Mouse (Mus musculus): ENCODE results near the gene Csnk2b.

Csnk2b gene

DNA sequence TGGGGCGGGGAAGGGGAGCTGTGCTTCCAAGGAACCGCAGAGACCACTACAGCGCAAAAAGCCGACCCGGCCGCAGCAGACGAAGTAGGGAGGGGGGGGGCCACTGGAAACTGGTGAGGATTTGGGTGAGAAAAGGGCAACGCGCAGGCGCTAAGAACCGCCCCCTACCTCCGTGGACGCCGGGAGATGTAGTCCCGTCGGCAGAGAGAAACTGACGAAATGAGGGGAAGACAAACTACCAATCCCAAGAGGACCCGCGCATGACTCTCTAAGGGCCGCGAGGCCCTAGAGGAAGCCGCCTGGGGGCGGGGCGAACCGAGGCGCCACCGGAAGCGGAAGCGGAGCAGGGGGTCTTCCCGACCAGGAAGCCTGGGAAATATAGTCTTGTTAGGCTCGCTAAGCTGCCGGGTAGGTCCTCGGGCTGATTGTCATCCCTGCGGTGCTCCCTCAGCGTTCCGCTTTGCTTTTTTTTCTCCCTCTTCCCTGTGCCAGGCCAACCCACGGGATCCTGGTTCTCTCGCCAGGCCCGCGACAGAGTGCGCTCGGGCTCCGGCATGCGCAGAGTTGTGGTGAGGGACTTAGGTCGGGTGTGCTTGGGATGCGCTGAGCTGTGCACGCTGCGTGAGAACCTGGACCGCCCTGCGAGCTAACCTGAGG, 582 bp downstream of the Csnk2b start, which contains the start of gene Gpank1:
Gene Gpank1, plus strand, starts transcription at position 313 of the 657 bp plus-strand sequence.
- WGBS: under 1% methylated on average over 50 of the region's 50 CpGs

DNA sequence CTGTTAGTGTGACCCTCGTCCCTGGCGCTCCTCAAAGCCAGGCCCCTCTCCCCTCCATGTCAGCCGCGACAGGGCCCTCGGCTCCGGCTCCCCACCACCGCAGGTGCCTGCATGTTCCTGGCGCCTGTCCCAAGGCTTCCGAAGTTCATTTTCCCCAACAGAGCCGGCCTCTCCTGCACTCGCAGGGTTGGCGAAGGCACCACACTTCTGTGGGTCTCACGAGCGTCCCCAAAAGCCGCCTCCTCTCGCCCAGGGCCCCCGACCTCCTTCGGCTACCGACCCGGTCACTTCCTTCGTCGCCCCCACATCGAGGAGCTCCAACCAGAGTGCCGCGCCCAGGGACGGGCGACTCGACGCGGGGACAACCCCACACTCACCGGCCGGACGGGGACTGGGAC, 1.1 kb downstream of the Csnk2b start:
- under 1% methylated on average over 33 of the region's 33 CpGs for WGBS

DNA sequence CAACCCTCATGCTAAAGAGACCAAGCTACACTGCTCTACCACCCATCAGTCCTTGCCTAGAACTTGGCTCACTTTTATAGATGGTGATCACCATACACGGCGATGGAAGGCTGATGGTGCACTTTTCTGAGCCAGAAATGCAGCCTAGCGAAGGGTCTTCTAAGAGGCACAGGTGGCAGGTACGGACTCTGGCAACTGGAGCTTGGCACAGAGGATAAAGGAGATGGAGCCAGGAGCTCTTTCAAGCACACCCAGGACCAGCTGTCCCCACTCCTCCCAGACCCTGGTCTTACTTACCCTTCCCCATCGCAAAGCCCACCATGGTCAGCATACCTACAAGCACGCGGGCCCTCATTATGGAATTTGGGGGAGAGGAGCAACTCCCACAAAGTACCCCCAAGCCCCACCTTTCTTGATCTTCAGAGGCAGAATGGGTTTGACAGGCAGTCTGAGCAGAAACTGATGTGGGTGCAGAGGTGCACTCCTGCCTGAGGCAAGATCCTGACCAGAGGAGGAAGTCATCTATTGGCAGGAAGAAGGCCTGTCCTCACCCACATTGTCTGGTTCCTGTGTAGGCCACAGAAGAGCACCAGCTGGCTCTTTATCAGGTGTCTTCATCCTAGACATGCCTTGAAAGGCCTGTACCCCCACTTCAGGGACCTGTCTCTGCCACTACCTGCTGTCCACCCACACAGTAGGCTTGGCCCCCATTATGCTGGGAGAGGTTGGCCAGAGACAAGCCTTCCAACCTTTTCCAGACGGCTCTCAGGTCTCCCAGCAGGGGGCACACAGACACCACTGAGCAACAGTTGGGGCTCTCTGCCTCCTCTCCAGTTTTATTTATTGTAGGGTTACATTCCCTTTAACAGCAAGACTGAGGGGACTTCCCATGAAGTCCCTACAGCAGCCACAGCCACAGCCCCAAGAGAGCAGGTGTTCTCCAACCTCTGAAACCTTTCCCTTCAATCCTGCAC, 6.5 kb downstream of the Csnk2b start, which contains the start of gene Ly6g5b:
Gene Ly6g5b, minus strand, starts transcription at position 383 of the 974 bp plus-strand sequence.
- 78% methylated on average over 8 of the region's 8 CpGs for WGBS

DNA sequence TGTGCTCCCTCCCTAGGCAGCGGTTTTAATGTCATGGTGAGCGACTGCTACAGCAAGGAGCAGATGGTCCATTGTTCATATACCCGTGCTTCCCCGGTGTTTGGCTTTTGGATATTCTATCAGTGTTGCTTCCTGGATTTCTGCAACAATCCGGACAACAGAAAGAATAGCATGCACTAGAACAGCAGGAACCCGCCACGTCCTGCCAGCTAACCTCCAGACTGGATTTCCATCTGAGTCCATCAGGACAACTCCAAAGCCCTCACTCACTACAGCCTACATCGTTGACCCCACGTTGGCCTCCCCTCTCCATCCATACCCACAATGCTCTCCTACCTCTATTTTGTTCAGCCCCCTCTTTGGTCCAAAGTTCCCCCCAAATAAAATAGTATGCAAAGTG, 10.1 kb downstream of the Csnk2b start:
- 72% methylated on average over 9 of the region's 9 CpGs for WGBS

DNA sequence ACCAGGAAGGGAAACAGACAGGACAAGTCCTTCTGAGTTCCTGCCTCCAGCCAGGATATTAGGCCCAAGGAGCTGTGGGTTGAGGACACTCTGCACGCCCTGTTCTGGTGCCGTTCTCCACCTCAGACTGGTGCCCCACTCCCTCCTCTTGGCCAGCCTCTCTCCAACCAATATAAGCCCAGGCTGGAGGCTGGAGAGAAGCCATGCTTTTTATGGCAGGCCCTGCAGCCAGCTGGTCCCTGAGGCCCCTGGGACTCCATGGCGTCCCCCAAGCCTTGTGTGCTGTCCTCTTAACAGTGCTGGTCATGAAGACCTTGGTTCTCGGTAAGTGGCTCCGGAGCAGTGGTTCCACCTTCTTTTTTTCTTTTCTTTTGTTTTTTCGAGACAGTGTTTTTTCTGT, 13.8 kb downstream of the Csnk2b start, which contains the start of gene Ly6g5c:
Gene Ly6g5c, plus strand, starts transcription at position 183 of the 400 bp plus-strand sequence.
- WGBS: 76% methylated on average over 6 of the region's 6 CpGs

DNA sequence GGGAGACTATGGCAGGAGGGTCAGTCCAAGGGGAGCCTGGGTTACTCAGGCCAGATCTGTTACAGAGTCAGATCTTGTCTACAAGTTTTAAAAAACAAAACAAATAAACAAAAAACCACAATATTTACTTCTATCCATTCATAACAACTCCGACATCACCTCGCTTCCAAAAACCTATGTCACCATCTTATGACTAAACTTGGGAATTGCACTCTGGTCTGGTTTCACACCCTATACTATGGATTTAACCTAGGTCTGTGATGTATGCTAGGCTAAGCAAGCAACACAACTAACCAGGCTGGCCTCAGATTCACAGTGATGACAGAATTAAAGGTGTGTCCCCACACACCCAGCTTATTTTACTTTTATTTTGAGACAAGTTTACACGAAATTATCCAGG, 15.3 kb downstream of the Csnk2b start:
- 56% methylated on average over 3 of the region's 3 CpGs for WGBS

DNA sequence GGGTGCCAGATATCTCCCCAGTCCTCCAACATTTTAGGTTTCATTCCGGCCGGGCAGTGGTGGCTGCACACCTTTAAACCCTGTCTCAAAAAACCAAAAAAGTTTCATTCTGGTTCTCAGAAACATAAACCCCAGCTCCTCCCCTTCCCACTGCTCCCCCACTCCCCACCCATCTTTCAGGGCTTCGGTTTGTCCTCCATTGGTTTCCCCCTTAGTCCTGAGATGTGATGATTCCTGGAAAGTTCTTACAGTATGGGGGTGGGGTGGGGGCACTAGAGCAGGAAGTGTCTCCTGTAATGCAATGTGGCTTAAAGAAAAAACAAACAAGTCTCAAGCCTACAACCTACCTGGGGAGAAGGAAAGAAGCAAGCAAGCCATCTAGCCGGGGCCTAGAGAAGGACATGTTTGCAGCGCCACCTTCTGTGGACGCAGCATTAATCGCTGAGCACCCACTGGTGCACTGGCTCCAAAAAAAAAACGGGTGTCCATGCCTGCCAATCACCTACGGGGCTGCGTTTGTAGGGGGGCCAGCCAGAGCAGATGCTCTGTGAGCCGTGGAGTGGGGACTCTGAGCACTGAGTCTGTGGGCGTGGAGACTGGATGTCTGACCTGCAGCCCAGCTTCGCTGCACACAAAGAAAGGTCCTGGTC, 16.0 kb downstream of the Csnk2b start:
- WGBS: 29% methylated on average over 13 of the region's 13 CpGs

DNA sequence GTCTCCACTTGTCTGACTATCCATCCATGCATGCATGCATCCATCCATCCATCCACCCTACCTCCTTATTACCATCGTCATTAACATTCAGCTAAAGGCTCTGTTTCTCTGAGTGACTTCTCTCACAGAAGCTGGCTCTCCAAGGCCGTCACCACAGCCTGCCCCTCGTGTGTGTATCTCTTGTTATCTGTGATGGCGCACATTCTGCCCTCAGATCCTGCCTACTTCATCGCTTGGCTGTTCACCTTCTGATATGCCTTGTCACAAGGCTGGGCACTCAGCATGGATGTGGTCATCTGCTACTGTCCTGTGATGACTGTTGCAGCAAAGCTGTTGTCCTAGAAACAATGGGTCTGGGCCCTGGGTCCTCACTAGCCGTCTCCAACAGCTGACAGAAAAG, 17.1 kb downstream of the Csnk2b start:
- 76% methylated on average over 6 of the region's 6 CpGs for WGBS

DNA sequence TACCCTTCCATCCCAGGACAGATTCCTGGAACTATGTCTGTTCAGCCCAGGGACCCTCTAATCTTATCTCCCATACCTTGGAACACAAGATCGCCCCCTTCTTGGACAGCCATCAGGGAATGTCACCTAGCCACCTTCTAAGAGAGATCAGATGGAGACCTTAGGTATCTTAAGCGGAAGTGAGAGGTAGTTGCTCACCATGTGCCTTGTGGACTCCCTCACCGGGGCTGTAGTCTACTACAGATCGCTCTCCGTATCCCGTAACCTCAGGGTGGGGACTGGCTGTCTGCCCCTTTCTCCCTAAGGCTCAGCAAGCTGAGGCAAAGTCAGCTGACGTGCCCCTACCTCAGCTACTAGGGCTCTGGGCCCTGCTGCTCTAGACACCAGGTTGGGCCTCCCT, 17.8 kb downstream of the Csnk2b start:
- 96% methylated on average over 7 of the region's 7 CpGs for WGBS

DNA sequence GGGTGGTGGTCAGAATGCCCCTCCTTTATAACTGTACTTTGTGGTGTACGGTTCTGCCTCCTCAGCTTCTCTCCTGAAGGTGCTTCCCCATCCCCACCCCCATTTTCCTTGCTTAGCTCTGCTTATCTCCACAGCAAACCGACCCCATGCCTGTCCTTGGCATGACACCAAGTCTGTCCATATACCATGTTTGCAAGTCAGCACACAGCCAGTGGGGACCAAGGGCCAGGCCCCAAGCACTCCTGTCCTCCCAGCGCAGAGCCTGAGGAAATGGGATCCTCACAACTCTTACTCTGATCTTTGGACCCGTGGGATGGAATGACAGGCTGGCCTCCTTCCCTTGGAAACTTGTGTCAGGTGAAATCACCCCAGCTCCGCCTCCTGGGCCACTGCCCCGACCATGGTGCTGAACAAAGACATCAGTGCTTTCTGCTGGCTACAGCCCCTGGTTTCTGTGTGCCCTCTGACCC, 18.6 kb downstream of the Csnk2b start:
- 70% methylated on average over 6 of the region's 6 CpGs for WGBS

DNA sequence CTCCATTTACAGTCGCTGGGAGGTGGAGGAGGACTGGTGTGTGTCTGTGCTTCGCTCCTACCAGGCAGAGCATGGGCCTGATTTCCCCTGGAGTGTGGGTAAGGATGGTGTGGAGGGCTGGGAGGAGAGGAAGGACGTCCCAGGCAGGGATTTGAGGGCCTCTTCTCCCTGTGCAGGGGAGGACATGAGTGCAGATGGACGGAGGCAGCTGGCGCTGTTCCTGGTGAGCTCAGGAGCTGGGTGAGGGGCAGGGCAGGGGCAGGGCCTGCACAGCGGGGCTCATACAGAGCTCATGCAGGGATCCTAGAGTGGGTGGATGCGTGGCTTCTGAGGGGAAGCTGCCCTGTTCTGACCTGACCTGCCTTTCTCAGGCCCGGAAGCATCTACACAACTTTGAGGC, 19.6 kb downstream of the Csnk2b start:
- 63% methylated on average over 8 of the region's 8 CpGs for WGBS

DNA sequence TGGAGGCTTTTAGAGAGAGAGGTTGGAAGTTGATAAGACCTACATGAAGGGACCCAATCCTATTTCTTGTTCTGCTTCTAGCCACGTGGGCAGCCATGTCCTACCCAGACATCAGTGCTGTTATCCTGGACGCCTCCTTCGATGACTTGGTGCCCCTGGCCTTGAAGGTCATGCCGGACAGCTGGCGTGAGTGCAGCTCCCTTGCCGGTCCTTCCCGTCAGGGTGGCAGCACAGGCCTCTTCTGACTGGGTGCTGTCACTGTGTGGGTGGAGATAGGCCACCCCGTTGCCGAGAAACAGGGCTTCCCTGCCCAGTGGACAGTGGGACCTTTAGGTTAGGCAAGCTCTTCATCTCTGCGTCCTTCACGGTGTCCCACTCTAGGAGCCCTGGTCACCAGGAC, 20.7 kb downstream of the Csnk2b start:
- 86% methylated on average over 11 of the region's 11 CpGs for WGBS

DNA sequence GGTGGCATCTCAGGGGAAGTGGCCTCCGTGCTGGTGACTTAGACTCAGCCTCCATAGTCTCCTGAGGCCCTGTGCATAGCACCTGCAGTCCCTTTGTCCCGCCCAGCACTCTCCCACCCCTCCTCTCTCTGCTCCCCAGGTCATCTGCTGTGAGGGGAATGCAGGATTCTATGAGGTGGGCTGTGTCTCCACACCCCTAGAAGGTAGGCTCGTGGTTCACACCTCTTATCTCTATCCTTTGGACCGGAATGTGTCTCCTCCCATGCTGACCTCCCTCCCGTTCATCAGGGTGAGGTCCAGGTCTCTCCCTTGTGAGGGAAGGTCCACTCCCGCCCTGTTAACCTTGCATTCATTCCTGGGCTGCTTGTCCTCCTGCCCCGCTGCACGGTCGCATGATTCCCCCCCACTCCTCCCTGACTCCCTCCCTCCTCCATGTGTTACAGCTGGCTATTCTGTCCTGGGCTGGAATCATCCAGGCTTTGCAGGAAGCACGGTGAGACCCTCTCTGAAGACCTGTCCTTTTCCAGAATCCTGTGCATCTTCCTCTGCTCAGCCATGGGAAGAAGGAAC, 21.6 kb downstream of the Csnk2b start:
- WGBS: 70% methylated on average over 10 of the region's 10 CpGs

DNA sequence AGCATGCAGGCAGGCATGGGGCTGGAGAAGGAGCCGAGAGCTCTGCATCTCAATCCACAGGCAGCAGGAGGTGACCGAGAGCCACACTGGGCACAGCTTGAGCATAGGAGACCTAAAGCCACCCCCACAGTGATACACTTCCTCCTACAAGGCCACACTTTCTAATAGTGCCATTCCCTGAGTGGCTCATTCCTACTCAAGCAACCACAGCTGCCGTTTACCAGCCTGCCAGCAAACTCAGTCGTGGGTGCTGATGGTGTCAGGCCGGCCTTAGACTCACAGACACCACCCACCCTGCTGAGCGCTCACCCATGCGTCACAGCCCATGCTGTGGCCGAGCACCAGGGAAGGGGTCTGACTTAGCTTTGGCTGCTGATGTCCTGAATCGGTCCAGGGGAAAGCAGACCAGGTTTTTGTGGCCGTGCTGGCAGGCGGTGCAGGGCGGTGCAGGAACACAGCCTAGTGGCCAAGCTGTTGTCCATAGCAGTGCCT, 24.6 kb downstream of the Csnk2b start:
- WGBS: 53% methylated on average over 12 of the region's 12 CpGs

DNA sequence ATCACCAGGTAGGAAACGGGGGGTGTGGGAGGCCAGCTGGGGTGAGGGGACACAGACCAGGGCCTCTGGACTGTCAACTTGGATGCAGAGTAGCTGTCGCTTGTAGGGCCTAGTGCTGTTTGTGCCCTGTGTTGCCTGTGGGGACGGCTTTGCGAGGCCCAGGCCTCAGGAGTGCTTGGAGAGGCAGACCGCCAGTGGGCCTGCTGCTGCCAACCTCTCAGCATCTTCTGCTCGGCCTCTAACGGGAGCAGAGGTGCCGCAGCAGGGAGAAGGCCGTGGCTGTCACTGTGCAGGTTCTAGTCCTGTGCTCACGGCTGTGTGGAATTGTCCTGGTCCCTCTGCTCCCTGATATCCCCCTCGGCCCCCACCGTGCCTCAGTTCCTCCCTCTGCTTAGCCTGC, 25.3 kb downstream of the Csnk2b start:
- 89% methylated on average over 12 of the region's 12 CpGs for WGBS

DNA sequence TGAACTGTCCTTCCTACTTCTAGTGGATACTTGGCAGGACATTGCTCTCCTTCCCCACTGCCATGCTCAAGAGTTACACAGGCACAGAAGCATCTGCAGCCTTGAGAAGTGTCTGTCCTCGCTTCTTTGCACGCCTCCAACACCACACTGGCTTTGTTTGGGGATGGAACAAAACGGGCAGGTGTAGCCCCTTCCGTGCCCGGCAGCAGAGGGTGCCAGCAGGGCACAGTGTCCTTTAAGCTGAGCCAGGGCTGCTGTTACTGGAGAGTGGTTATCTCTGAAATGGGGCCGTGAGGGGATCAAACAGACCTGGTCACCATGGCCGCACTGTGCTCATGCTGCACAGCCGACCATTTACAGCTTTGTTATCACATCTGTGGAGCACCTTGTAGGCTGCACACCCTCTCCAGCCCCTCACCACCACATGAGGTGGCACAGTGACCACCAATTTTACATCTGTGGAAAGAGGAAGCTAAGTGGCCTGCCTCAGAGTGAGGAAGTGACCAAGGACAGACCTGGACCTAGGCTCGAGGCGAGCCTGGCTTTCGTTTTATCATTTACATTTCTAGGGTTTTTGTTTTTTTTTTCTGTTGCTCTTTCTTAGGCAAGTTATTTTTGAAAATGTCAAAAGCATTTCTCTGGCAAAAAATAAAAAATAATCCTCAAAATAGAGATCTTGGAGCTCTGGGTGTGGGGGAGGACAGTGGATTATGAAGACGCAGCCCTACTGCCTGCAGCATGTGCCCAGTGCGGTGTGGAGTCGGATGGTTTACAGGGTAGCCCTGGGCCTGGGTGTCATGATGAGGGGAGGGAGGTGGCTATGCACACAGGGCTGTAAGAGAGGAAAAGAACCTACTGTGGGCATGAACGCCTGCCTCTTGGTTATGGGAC, 27.1 kb downstream of the Csnk2b start:
- 55% methylated on average over 15 of the region's 15 CpGs for WGBS

DNA sequence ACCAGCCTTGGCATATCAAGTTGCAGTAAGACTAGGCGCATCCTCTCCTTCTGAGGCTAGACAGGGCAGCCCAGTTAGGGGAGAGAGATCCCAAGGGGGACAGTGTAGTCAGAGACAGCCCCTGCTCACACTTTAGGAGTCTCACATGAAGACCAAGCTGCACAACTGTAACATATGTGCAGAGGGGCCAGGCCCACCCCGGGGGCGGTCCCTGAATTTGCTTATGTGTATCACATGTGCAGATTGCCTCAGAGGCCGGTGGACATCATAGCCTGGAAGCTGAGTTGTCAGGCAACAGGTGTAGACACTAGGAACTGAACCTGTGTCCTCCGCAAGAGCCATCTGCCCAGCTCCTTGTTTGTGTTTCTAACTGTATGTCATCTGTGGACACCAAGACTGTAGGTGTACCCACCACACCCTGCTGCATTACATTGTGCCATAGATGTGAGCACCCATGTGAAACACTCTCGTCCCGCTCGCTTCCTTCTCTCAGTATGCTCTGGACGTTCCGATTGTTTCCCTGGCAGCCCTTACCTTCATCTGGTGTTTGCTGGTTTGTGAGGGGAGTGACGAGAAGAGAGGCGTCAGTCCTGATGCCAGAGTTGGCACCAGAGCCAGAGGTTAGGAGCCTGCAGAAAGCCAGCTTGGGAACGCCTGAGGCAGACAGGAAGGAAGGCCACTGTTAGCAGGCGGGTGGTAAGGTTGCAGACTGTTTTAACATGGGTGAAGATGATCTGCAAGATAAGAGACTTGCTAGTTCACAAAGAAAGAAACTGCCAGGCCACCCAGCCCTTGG, 29.3 kb downstream of the Csnk2b start:
- WGBS: 74% methylated on average over 14 of the region's 14 CpGs

DNA sequence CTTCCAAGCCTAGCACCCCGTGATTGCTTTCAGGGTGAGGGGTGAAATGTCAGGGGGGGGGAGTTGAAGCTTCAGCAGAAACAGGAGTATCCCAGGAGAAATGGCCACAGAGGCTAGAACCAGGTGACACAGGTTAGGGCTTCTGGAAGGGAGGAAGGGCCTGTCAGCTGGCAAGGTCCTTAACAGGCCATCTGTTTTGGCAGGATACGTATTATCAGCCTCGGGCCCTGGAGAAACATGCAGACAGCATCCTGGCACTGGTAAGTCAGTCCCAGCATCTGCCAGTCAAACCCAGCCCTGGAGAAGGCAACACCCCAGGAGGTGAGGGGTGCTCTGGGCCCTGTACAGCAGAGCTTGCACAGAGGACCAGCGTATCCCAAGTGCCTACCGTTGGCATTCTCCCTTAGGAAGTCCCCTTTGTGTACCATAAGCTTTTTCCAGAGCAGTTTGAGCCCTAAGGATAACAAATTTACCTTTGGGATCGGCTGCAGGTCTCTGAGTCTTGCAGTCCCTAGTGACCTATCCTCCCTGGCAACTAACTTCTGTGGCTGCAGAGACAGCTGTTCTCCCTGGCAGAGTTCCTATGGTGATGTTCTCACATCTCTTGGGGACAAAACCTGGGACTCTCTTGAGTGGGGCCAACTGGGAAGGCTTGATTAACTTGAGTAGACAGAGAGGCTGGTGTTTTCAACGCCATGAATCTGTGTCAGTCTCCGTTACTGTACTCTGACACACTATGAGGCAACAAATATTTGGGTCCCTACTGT, 31.5 kb downstream of the Csnk2b start:
- WGBS: 30% methylated on average over 8 of the region's 8 CpGs
